Mouse (Mus musculus): Measurements from ENCODE around the gene Jund. TPM values are rescaled to one million over a fixed set of nuclear protein-coding genes. Genes with fewer than 3 reads are reported as not detected.

The Jund gene
- polyA plus RNA-seq, 1 experiment from 2014 or later: 61.7 TPM

- DNase-seq (ENCODE audit: low spot score): no peak
- H3K4me3 ChIP-seq: peak within 1 kb of the TSS; percentile 25
- no peak within 1 kb of the TSS for H3K27ac ChIP-seq (replicated peaks)
- 90% methylated on average over 3 of the region's 3 CpGs for WGBS
- H3K36me3 ChIP-seq (replicated peaks): peaks cover 30% of the 10 kb centered on the region
- peaks cover 29% of the 10 kb centered on the region for H3K4me1 ChIP-seq
- H3K9me3 ChIP-seq: no peaks in the 10 kb centered on the region
- no peaks in the 10 kb centered on the region for H3K27me3 ChIP-seq (replicated peaks; ENCODE audit: low read depth, poor library complexity, severe bottlenecking)
These were observed 4.5 kb downstream of the Jund start, which contains the start of gene Iqcn for GRCm38 (mm10) chr8:70703287-70703686. Gene Iqcn (plus strand): TSS chr8:70703457.

GRCm38 (mm10) chr8:70708281-70708680 is 9.5 kb downstream of the Jund start:
- no peaks in the 10 kb centered on the region for H3K9me3 ChIP-seq
- whole genome bisulfite sequencing: 91% methylated on average over 14 of the region's 14 CpGs
- no peaks in the 10 kb centered on the region for H3K4me1 ChIP-seq
- DNase-seq (ENCODE audit: low spot score): no peak
- peaks cover 8% of the 10 kb centered on the region for H3K36me3 ChIP-seq (replicated peaks)
- H3K27ac ChIP-seq (replicated peaks): no peak overlapping the region
- no peaks in the 10 kb centered on the region for H3K27me3 ChIP-seq (replicated peaks; ENCODE audit: low read depth, poor library complexity, severe bottlenecking)
- no peak overlapping the region for H3K4me3 ChIP-seq

GRCm38 (mm10) chr8:70709794-70710193 is 11.0 kb downstream of the Jund start:
- Histone ChIP-seq H3K4me3 (no peak overlapping the region), H3K36me3 (replicated peaks) (no peaks in the 10 kb centered on the region), H3K27me3 (replicated peaks; ENCODE audit: low read depth, poor library complexity, severe bottlenecking) (no peaks in the 10 kb centered on the region), H3K9me3 (no peaks in the 10 kb centered on the region), H3K4me1 (peaks cover 6% of the 10 kb centered on the region), H3K27ac (replicated peaks) (no peak overlapping the region)
- DNase-seq (ENCODE audit: low spot score): no peak
- WGBS: 93% methylated on average over 9 of the region's 9 CpGs

GRCm38 (mm10) chr8:70710296-70710695 is 11.5 kb downstream of the Jund start:
- H3K27me3 ChIP-seq (replicated peaks; ENCODE audit: low read depth, poor library complexity, severe bottlenecking): no peaks in the 10 kb centered on the region
- DNase-seq (ENCODE audit: low spot score): no peak
- H3K27ac ChIP-seq (replicated peaks): 0 out of 2 replicates have a peak overlapping the region, but pooled peaks have one; percentile 4
- H3K36me3 ChIP-seq (replicated peaks): no peaks in the 10 kb centered on the region
- WGBS: 94% methylated on average over 1 of the region's 1 CpGs
- peaks cover 6% of the 10 kb centered on the region for H3K4me1 ChIP-seq
- no peaks in the 10 kb centered on the region for H3K9me3 ChIP-seq
- no peak overlapping the region for H3K4me3 ChIP-seq

- 86% methylated on average over 11 of the region's 11 CpGs for WGBS
- Histone ChIP-seq H3K27ac (replicated peaks) (no peak overlapping the region), H3K9me3 (no peaks in the 10 kb centered on the region), H3K36me3 (replicated peaks) (no peaks in the 10 kb centered on the region), H3K27me3 (replicated peaks; ENCODE audit: low read depth, poor library complexity, severe bottlenecking) (no peaks in the 10 kb centered on the region), H3K4me1 (peaks cover 6% of the 10 kb centered on the region), H3K4me3 (no peak overlapping the region)
- DNase-seq (ENCODE audit: low spot score): no peak
These were observed 12.3 kb downstream of the Jund start for GRCm38 (mm10) chr8:70711041-70711440.

- H3K4me1 ChIP-seq: peaks cover 10% of the 10 kb centered on the region
- WGBS: 80% methylated on average over 7 of the region's 7 CpGs
- H3K9me3 ChIP-seq: no peaks in the 10 kb centered on the region
- no peak overlapping the region for H3K4me3 ChIP-seq
- H3K27me3 ChIP-seq (replicated peaks; ENCODE audit: low read depth, poor library complexity, severe bottlenecking): 0 out of 2 replicates have a peak, but pooled peaks cover 7% of the 10 kb centered on the region
- no peak overlapping the region for H3K27ac ChIP-seq (replicated peaks)
- no peaks in the 10 kb centered on the region for H3K36me3 ChIP-seq (replicated peaks)
- DNase-seq (ENCODE audit: low spot score): no peak
These were observed 15.2 kb downstream of the Jund start for GRCm38 (mm10) chr8:70713991-70714390.

GRCm38 (mm10) chr8:70715086-70715485 is 16.3 kb downstream of the Jund start:
- no peak overlapping the region for H3K27ac ChIP-seq (replicated peaks)

GRCm38 (mm10) chr8:70716521-70717400 is 18.0 kb downstream of the Jund start:
- Histone ChIP-seq H3K4me1 (peaks cover 10% of the 10 kb centered on the region), H3K36me3 (replicated peaks) (no peaks in the 10 kb centered on the region), H3K4me3 (no peak overlapping the region), H3K27ac (replicated peaks) (no peak overlapping the region), H3K27me3 (replicated peaks; ENCODE audit: low read depth, poor library complexity, severe bottlenecking) (peaks cover 20% of the 10 kb centered on the region), H3K9me3 (no peaks in the 10 kb centered on the region)
- no peak for DNase-seq (ENCODE audit: low spot score)
- WGBS: 86% methylated on average over 40 of the region's 40 CpGs

More at GRCm38 (mm10) chr8:70715086-70715485, 16.3 kb downstream of the Jund start:
- H3K36me3 ChIP-seq (replicated peaks): no peaks in the 10 kb centered on the region
- H3K4me1 ChIP-seq: peaks cover 10% of the 10 kb centered on the region
- WGBS: 68% methylated on average over 2 of the region's 2 CpGs
- H3K4me3 ChIP-seq: no peak overlapping the region
- no peaks in the 10 kb centered on the region for H3K9me3 ChIP-seq
- H3K27me3 ChIP-seq (replicated peaks; ENCODE audit: low read depth, poor library complexity, severe bottlenecking): peaks cover 16% of the 10 kb centered on the region
- DNase-seq (ENCODE audit: low spot score): no peak

GRCm38 (mm10) chr8:70718297-70718696 is 19.5 kb downstream of the Jund start, which contains the start of gene Gm3336:
Gene Gm3336 (plus strand): TSS chr8:70718543.
- Histone ChIP-seq H3K4me3 (peak within 1 kb of the TSS; percentile 26; the same call in 1 of the 2 replicates), H3K27me3 (replicated peaks; ENCODE audit: low read depth, poor library complexity, severe bottlenecking) (peaks cover 20% of the 10 kb centered on the region), H3K4me1 (peaks cover 11% of the 10 kb centered on the region), H3K9me3 (no peaks in the 10 kb centered on the region), H3K36me3 (replicated peaks) (no peaks in the 10 kb centered on the region), H3K27ac (replicated peaks) (no peak within 1 kb of the TSS)
- DNase-seq (ENCODE audit: low spot score): peak; percentile 74
- 4% methylated on average over 19 of the region's 19 CpGs for WGBS

GRCm38 (mm10) chr8:70719796-70720270 is 21.1 kb downstream of the Jund start:
- H3K27me3 ChIP-seq (replicated peaks; ENCODE audit: low read depth, poor library complexity, severe bottlenecking): peaks cover 20% of the 10 kb centered on the region
- no peak overlapping the region for H3K4me3 ChIP-seq
- peaks cover 8% of the 10 kb centered on the region for H3K4me1 ChIP-seq
- H3K27ac ChIP-seq (replicated peaks): no peak overlapping the region
- DNase-seq (ENCODE audit: low spot score): no peak
- H3K9me3 ChIP-seq: no peaks in the 10 kb centered on the region
- WGBS: 68% methylated on average over 9 of the region's 9 CpGs
- no peaks in the 10 kb centered on the region for H3K36me3 ChIP-seq (replicated peaks)

- Histone ChIP-seq H3K9me3 (no peaks in the 10 kb centered on the region), H3K4me1 (peaks cover 8% of the 10 kb centered on the region), H3K36me3 (replicated peaks) (no peaks in the 10 kb centered on the region), H3K27ac (replicated peaks) (no peak overlapping the region), H3K27me3 (replicated peaks; ENCODE audit: low read depth, poor library complexity, severe bottlenecking) (peaks cover 21% of the 10 kb centered on the region), H3K4me3 (no peak overlapping the region)
- DNase-seq (ENCODE audit: low spot score): peak; percentile 78
- WGBS: 5% methylated on average over 3 of the region's 3 CpGs
These were observed 22.0 kb downstream of the Jund start for GRCm38 (mm10) chr8:70720739-70721138.

GRCm38 (mm10) chr8:70721601-70722000 is 22.9 kb downstream of the Jund start:
- WGBS: 84% methylated on average over 8 of the region's 8 CpGs
- H3K4me1 ChIP-seq: peaks cover 8% of the 10 kb centered on the region
- no peak overlapping the region for H3K27ac ChIP-seq (replicated peaks)
- DNase-seq (ENCODE audit: low spot score): no peak
- no peaks in the 10 kb centered on the region for H3K9me3 ChIP-seq
- no peak overlapping the region for H3K4me3 ChIP-seq
- peaks cover 30% of the 10 kb centered on the region for H3K27me3 ChIP-seq (replicated peaks; ENCODE audit: low read depth, poor library complexity, severe bottlenecking)
- H3K36me3 ChIP-seq (replicated peaks): no peaks in the 10 kb centered on the region

Data from embryonic facial prominence, embryonic 10.5 days (tissue).